Mouse (Mus musculus) spleen, adult 18-20 months (tissue): Measurements from ENCODE around the gene Numb.
"Not testable (repeated sequence)": the region's sequence is repeated elsewhere in the genome, so short reads cannot be mapped to it uniquely, and the experiment has no call there.

Experiments
- DNase-seq, 2 experiments: peaks; one replicate each; pipeline ENCODE4 v3.0.0; 2022; ENCODE audit warnings: mixed read lengths in 2 of 2

The Numb gene

GRCm38 (mm10) chr12:83921535-83922381 is at the start of gene Numb:
Gene Numb, minus strand, starts transcription at chr12:83921934.
- peak; percentile 94 to 98 for DNase-seq

- DNase-seq, result no peak
Observed at GRCm38 (mm10) chr12:83965235-83965634, 43.5 kb upstream of the Numb start.

- DNase-seq, result no peak
Observed at GRCm38 (mm10) chr12:83958278-83958677, 36.5 kb upstream of the Numb start.

DNA sequence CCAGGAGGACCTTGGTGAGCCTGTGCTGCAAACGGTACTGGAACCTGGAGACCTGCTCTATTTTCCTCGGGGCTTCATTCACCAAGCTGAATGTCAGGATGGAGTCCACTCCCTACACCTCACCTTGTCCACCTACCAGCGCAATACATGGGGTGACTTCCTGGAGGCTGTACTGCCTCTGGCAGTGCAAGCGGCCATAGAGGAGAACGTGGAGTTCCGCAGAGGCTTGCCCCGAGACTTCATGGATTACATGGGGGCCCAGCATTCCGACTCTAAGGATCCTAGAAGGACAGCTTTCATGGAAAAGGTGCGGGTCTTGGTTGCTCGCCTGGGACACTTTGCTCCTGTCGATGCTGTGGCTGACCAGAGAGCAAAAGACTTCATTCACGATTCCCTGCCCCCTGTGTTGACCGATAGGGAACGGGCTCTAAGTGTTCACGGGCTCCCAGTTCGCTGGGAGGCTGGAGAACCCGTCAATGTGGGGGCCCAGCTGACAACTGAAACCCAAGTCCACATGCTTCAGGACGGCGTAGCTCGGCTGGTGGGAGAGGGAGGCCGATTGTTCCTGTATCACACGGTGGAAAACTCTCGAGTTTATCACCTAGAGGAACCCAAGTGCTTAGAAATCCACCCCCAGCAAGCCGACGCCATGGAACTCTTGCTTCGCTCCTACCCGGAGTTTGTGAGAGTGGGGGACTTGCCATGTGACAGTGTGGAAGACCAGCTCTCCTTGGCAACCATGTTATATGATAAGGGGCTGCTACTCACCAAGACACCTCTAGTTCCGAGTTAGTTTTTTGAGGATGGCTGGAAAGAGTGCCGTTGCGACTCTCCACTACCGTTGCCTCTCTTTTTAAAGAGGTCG is 30.2 kb upstream of the Numb start:
- DNase-seq, result no peak

DNA sequence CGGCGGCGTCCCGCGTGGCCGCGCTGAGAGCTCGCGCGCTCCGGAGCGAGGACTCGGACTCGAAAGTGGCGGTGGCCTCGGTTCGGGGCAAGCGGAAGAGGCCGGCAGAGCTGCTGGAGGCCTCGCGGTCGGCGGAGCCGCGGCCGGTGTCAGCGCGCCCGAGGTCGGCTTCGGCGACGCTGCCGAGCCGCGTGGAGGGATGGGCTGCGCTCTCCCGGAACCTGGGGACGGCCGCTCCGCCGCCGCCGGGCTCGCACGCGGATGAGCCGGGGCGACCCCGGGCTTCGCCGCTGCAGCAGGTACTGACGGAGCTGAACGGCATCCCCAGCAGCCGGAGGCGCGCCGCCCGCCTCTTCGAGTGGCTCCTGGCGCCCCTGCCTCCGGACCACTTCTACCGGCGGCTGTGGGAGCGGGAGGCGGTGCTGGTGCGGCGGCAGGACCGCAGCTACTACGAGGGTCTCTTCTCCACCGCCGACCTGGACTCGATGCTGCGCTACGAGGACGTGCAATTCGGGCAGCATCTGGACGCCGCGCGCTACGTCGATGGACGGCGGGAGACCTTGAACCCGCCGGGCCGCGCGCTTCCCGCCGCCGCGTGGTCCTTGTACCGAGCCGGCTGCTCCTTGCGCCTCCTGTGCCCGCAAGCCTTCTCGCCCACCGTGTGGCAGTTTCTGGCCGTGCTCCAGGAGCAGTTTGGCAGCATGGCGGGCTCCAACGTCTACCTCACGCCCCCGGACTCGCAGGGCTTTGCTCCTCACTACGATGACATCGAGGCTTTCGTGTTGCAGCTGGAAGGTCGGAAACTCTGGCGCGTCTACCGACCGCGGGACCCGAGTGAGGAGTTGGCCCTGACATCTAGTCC is 29.3 kb upstream of the Numb start:
- peak in 1 of 2 experiments; percentile 12 for DNase-seq

GRCm38 (mm10) chr12:83950493-83950839 is 28.7 kb upstream of the Numb start, which contains the start of gene Riox1:
Gene Riox1, plus strand, starts transcription at chr12:83950608.
- DNase-seq, result peak; percentile 65 to 71

DNA sequence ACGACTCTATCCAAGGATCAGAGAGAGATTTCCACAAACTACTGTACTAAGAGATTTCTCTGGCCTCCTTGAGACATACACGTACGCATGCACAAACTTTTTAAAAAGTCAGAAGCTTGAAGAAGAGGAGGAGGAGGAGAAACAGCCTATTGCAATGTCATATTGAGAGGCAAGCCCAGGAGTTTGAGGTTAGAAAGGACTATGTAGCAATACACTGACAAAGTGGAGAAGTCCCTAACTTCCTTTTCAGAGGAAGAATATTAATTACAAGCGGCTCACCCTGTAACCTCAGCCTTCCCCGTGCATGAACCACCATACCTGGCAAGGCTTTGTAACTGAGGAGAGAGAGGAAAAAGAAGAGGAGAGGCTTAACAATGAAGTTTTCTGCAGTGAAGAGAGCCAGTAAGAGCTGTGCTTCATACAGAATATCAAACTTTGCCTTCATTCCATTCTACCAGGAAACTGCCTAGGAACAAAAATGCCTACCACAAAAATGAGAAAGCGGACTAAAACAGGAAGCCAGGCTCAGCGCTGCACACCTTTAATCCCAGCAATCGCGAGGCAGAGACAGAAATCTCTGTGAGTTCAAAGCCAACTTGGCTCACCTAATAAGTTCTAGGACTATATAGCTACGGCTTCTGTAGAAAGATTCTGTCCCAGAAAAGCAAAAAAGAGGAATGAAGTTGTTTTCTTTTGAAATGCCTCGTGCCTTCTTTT is 28.2 kb upstream of the Numb start:
- no peak for DNase-seq

DNA sequence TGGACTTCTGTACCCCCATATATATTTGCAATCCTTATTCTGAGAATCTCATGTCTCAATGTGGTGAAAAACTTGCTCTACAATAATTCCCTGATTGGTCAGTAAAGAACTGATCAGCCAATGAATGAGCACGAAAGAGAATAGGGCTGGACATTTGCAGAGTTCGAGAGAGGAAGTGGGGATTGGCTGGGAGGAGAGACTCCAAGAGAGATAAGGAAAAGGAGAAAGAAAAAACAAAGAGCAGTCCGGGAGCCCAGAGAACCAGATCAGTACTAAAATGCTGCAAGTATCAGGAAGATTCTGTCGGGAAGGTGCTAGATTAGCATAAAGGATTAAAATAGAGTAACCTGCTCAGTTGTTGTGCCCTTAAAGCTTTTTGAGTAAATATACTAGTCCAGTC is 27.3 kb upstream of the Numb start:
- DNase-seq, result no peak

DNA sequence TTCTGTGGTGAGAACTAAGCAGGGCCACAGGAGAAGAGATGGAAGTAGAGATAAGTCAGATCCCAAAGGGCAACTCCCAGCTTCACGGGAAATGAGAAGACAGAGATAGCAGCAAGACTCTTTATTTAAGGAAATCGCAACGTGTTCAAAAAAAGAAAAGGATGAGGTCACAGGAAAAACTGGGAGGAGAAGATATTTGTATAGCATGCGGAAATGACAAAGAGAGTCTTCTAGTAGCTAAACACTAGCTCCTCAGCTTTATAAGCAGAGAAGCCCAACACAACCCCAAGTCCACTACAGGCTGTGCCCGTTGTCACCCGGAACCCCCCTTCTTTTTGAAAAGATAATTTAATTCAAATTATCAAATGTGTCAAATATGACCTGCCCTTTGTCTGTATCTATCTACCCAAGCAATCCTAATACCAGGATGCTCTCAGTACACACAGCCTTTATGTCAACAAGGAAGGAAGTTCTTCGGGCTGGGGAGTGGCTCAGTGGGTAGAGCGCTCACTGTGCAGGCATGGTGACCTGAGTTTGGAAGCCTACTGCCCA is 25.6 kb upstream of the Numb start:
- DNase-seq, result no peak

DNA sequence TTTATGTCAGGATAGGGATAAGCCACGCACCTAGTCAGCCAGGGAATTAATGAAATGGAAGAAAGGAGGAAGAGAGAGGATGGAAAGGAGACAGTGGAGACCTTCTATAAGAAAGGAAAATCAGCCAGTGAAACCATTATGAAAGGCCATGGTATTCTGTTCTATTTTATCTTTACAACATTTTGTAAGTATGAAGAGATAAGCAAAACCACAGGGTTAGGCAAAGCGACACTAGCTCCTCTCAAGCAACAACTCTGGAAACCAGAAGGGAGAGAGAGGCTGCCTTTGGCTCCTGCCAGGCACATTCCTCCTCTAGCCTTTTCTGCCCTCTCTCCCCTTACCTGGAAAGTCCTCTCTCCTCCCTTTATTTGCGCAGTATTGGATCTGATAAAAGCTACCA is 20.2 kb upstream of the Numb start:
- no peak for DNase-seq

DNA sequence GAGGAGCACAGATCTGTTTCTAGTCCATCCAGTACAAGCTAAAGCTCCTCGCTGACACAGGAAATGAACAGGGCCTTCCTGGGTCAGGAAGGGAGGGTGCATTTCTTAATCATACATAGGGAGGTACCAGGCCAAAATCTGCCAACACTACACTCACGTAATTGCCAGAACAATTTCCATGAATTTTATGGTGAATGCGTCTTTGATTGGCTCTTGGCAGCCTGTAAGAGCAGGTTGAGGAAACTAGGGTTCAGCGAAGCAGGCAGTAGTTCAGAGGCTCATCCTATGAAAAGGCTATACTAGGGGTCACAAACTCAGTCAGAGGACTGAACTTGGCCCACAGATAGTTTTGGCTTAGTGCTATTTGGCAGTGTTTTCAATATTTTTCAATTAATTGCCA is 18.3 kb upstream of the Numb start:
- no peak for DNase-seq

GRCm38 (mm10) chr12:83939332-83939731 is 17.6 kb upstream of the Numb start:
- DNase-seq, result no peak

DNA sequence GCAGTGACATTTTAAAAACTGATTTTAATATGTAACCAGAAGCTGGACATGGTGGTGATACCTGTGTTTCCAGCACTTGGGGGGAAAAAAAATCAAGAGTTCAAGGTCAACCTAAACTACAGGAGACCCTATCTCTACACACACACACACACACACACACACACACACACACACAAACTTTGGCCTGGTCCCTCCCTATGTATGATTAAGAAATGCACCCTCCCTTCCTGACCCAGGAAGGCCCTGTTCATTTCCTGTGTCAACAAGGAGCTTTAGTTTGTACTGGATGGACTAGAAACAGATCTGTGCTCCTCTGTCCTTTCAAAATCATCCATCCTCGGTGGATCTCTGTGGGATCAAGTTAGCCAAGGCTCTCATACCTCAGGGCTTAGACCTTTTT is 16.9 kb upstream of the Numb start:
- not testable (repeated sequence) for DNase-seq

- no peak for DNase-seq
Observed at GRCm38 (mm10) chr12:83937600-83937999, 15.9 kb upstream of the Numb start.

GRCm38 (mm10) chr12:83929186-83929804 is 7.6 kb upstream of the Numb start:
- DNase-seq, result no peak

GRCm38 (mm10) chr12:83927747-83928146 is 6.0 kb upstream of the Numb start:
- DNase-seq, result no peak

GRCm38 (mm10) chr12:83926061-83926460 is 4.3 kb upstream of the Numb start:
- no peak for DNase-seq

DNA sequence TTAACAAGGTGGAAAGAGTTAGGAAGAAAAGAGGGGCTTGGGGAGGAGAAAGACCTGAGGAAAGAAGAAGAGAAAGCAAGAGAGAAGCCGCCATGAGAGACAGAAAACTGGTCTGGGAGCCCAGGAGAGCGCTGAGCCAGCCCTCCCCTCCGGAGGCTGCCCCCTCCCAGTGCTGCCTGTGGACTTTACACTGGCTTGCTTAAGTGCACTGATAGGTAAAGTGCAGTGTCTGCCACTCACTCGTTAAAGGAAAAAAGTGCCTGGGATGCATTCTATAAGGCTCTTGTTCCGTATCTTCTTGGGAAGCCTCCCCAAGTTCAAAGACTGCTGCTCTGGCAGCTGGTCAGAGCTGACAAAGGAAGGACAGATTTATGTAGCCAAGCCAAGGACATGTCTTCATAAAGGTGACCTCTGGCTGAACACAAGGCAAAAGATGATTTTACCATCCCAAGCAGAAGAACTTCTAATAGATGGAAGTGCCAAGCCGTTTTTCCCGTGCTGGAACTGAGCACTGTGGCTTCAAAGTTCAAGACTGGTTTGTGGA is 3.5 kb upstream of the Numb start:
- DNase-seq, result no peak

- no peak for DNase-seq
Observed at GRCm38 (mm10) chr12:83924332-83924731, 2.6 kb upstream of the Numb start.

DNA sequence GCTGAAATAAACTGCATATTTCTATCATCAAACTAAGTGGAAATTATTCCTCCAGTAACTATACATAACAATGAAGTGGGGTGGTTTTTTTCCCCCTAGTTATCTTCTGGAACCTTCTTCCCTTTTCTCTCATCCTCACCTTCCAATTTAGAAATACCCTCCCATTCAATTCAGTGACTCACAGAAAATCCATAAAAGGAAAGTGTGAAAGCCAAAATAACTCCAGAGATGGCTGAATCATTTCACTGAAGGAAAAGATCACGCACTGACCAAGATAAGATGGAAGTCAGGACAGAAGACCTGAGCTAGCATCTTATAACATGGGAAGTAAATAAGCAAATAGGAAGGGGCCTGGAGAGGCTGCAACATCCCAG is 1.7 kb upstream of the Numb start:
- DNase-seq, result no peak
